Mouse (Mus musculus) gastrocnemius, adult 18-20 months (tissue): ENCODE results near the gene Dgki. TPM values are rescaled to one million over a fixed set of nuclear protein-coding genes. Genes with fewer than 3 reads are reported as not detected.

Experiments used
- DNase-seq: peaks from one replicate; pipeline ENCODE4 v3.0.0; 2021; ENCODE audit warnings: low spot score
- long read RNA-seq, 2 experiments: library from polyadenylated mRNA; stranded (forward); transcript quantifications; one replicate each; pipeline ENCODE4 v2.0.0; 2021
- total RNA-seq, 2 experiments: library from RNA; stranded (reverse); gene quantifications; 2 replicates each; pipeline ENCODE4 v1.2.3; 2021

Gene Dgki
- under 1 TPM; 0.11 to 0.40 TPM for total RNA-seq
- long read RNA-seq, experiment 1, result 0 reads
- long read RNA-seq, experiment 2, result 0 reads

- no peak for DNase-seq
Observed at GRCm38 (mm10) chr6:37299562-37300390, at the start of gene Dgki. Gene Dgki (minus strand): TSS chr6:37300184.

GRCm38 (mm10) chr6:37347606-37348005 is 47.6 kb upstream of the Dgki start:
- peak; percentile 23 for DNase-seq

GRCm38 (mm10) chr6:37338055-37338454 is 38.1 kb upstream of the Dgki start:
- DNase-seq, result no peak

- DNase-seq, result no peak
Observed at GRCm38 (mm10) chr6:37336831-37337260, 36.9 kb upstream of the Dgki start.

- DNase-seq, result no peak
Observed at GRCm38 (mm10) chr6:37336381-37336780, 36.4 kb upstream of the Dgki start.

- DNase-seq, result no peak
Observed at GRCm38 (mm10) chr6:37332846-37333245, 32.9 kb upstream of the Dgki start.

- no peak for DNase-seq
Observed at GRCm38 (mm10) chr6:37329901-37330864, 30.2 kb upstream of the Dgki start.

GRCm38 (mm10) chr6:37329376-37329775 is 29.4 kb upstream of the Dgki start:
- DNase-seq, result no peak

GRCm38 (mm10) chr6:37328671-37329070 is 28.7 kb upstream of the Dgki start:
- no peak for DNase-seq

GRCm38 (mm10) chr6:37327519-37327918 is 27.5 kb upstream of the Dgki start:
- DNase-seq, result no peak

- DNase-seq, result peak; percentile 21
Observed at GRCm38 (mm10) chr6:37326603-37326955, 26.6 kb upstream of the Dgki start.

- DNase-seq, result no peak
Observed at GRCm38 (mm10) chr6:37325906-37326602, 26.1 kb upstream of the Dgki start.

GRCm38 (mm10) chr6:37325076-37325475 is 25.1 kb upstream of the Dgki start:
- no peak for DNase-seq

GRCm38 (mm10) chr6:37322641-37323040 is 22.7 kb upstream of the Dgki start:
- DNase-seq, result no peak

GRCm38 (mm10) chr6:37322088-37322487 is 22.1 kb upstream of the Dgki start:
- DNase-seq, result no peak

- DNase-seq, result no peak
Observed at GRCm38 (mm10) chr6:37317904-37318303, 17.9 kb upstream of the Dgki start.

- DNase-seq, result no peak
Observed at GRCm38 (mm10) chr6:37315440-37315839, 15.5 kb upstream of the Dgki start.

GRCm38 (mm10) chr6:37310601-37311000 is 10.6 kb upstream of the Dgki start:
- peak; percentile 35 for DNase-seq

GRCm38 (mm10) chr6:37306616-37307015 is 6.6 kb upstream of the Dgki start:
- DNase-seq, result no peak

- DNase-seq, result no peak
Observed at GRCm38 (mm10) chr6:37300492-37300891, 508 bp upstream of the Dgki start.

- DNase-seq, result no peak
Observed at GRCm38 (mm10) chr6:37298982-37299381, 1.0 kb downstream of the Dgki start.
